Mouse (Mus musculus) kidney, adult 2 months (tissue): Measurements from ENCODE around the gene Cep68. TPM values are rescaled to one million over a fixed set of nuclear protein-coding genes. Genes with fewer than 3 reads are reported as not detected.

Experiments
- DNase-seq: peaks from one replicate; pipeline ENCODE4 v3.0.0; 2021
- H3K27ac ChIP-seq: fragments of 200-500 bp; 2 replicates; pipeline ENCODE4 v1.5.1; 2012; ENCODE audit warnings: low read depth, low read length, control low read depth, inconsistent platforms; ENCODE audit not compliant: insufficient read depth
- H3K27me3 ChIP-seq: fragments of 200-500 bp; replicated peaks from 2 replicates; pipeline ENCODE4 v1.6.1; 2012; ENCODE audit warnings: mild to moderate bottlenecking, moderate library complexity, low read length, inconsistent platforms; ENCODE audit not compliant: control insufficient read depth, insufficient read depth
- H3K36me3 ChIP-seq: fragments of 200-500 bp; 2 replicates; pipeline ENCODE4 v1.6.1; 2012; ENCODE audit warnings: mild to moderate bottlenecking, moderate library complexity, low read length, inconsistent platforms; ENCODE audit not compliant: control insufficient read depth, insufficient read depth
- H3K4me1 ChIP-seq: fragments of 200-500 bp; 2 replicates; pipeline ENCODE4 v1.6.1; 2011; ENCODE audit warnings: low read length; ENCODE audit not compliant: control insufficient read depth, insufficient read depth
- H3K4me3 ChIP-seq: fragments of 200-500 bp; 2 replicates; pipeline ENCODE4 v1.5.1; 2011; ENCODE audit warnings: mild to moderate bottlenecking, low read depth, low read length, control low read depth; ENCODE audit not compliant: insufficient read depth
- CTCF ChIP-seq: fragments of 200-500 bp; conservative IDR thresholded peaks from 2 replicates; pipeline ENCODE4 v1.5.1; 2011; ENCODE audit warnings: low read depth, mild to moderate bottlenecking, control low read depth, low read length, moderate library complexity, mixed read lengths; ENCODE audit not compliant: insufficient read depth, insufficient read length
- POLR2A ChIP-seq: fragments of 200-500 bp; IDR thresholded peaks from one replicate; pipeline ENCODE4 v1.6.1; 2011; ENCODE audit warnings: low read depth, low read length, control low read depth
- WGBS: fragments of 180-500 bp; shearing (Covaris S2); methylation state at CpG from one replicate; pipeline ENCODE4 v1.1.7; 2018; 5-methylcytosine and 5-hydroxymethylcytosine counted together
- polyA plus RNA-seq: library from polyadenylated mRNA; depleted of rRNA; stranded (reverse); fragments of >200 nt; gene quantifications from 2 replicates; pipeline ENCODE4 v1.2.3, GENCODE M21; 2012

Gene Cep68
- polyA plus RNA-seq, 1 experiment, result 15.4 TPM

GRCm38 (mm10) chr11:20247146-20247855 lies 1.9 kb downstream of the Cep68 start:
- TF ChIP-seq POLR2A (no peak), CTCF (no peak)
- Histone ChIP-seq H3K4me3 (no peak overlapping the region), H3K4me1 (peaks cover 8% of the 10 kb centered on the region), H3K27ac (no peak overlapping the region), H3K36me3 (no peaks in the 10 kb centered on the region), H3K27me3 (no peaks in the 10 kb centered on the region)
- 87% methylated on average over 8 of the region's 8 CpGs for WGBS
- DNase-seq, result no peak

GRCm38 (mm10) chr11:20246616-20247015 lies 2.6 kb downstream of the Cep68 start:
- Histone ChIP-seq H3K36me3 (no peaks in the 10 kb centered on the region), H3K4me3 (no peak overlapping the region), H3K27me3 (no peaks in the 10 kb centered on the region), H3K27ac (no peak overlapping the region), H3K4me1 (peaks cover 8% of the 10 kb centered on the region)
- no peak for TF ChIP-seq POLR2A
- no peak for TF ChIP-seq CTCF
- no peak for DNase-seq
- WGBS, result 39% methylated on average over 1 of the region's 1 CpGs

GRCm38 (mm10) chr11:20245316-20245715 lies 3.9 kb downstream of the Cep68 start:
- no peak for TF ChIP-seq CTCF
- TF ChIP-seq POLR2A, result no peak
- no peaks in the 10 kb centered on the region for H3K36me3 ChIP-seq
- WGBS, result 79% methylated on average over 6 of the region's 6 CpGs
- DNase-seq, result no peak
- H3K4me3 ChIP-seq, result no peak overlapping the region
- H3K27ac ChIP-seq, result no peak overlapping the region
- peaks cover 8% of the 10 kb centered on the region for H3K4me1 ChIP-seq
- H3K27me3 ChIP-seq, result no peaks in the 10 kb centered on the region

GRCm38 (mm10) chr11:20244336-20245290 lies 4.6 kb downstream of the Cep68 start:
- TF ChIP-seq POLR2A (no peak), CTCF (peak; percentile 27; the same call in 1 of the 2 replicates)
- Histone ChIP-seq H3K4me1 (peaks cover 8% of the 10 kb centered on the region), H3K4me3 (no peak overlapping the region), H3K27ac (no peak overlapping the region), H3K36me3 (no peaks in the 10 kb centered on the region), H3K27me3 (no peaks in the 10 kb centered on the region)
- 84% methylated on average over 16 of the region's 16 CpGs for WGBS
- no peak for DNase-seq

GRCm38 (mm10) chr11:20243214-20243913 lies 5.9 kb downstream of the Cep68 start:
- peak; percentile 66 for DNase-seq
- no peaks in the 10 kb centered on the region for H3K36me3 ChIP-seq
- WGBS, result 34% methylated on average over 9 of the region's 9 CpGs

GRCm38 (mm10) chr11:20242366-20243056 lies 6.7 kb downstream of the Cep68 start:
- no peak overlapping the region for H3K4me3 ChIP-seq
- no peak for DNase-seq
- 74% methylated on average over 6 of the region's 6 CpGs for WGBS
- H3K27me3 ChIP-seq, result no peaks in the 10 kb centered on the region
- H3K36me3 ChIP-seq, result no peaks in the 10 kb centered on the region
- H3K4me1 ChIP-seq, result peaks cover 4% of the 10 kb centered on the region; the same call in 1 of the 2 replicates
- no peak overlapping the region for H3K27ac ChIP-seq
- TF ChIP-seq POLR2A (no peak), CTCF (no peak)

More at GRCm38 (mm10) chr11:20243214-20243913, 5.9 kb downstream of the Cep68 start:
- Histone ChIP-seq H3K27me3 (no peaks in the 10 kb centered on the region), H3K4me1 (peaks cover 5% of the 10 kb centered on the region), H3K27ac (no peak overlapping the region), H3K4me3 (no peak overlapping the region)
- TF ChIP-seq POLR2A, result no peak
- no peak for TF ChIP-seq CTCF

GRCm38 (mm10) chr11:20241311-20241710 lies 7.9 kb downstream of the Cep68 start:
- H3K27me3 ChIP-seq, result no peaks in the 10 kb centered on the region
- TF ChIP-seq POLR2A (no peak), CTCF (no peak)
- no peak for DNase-seq
- 94% methylated on average over 7 of the region's 7 CpGs for WGBS
- H3K4me1 ChIP-seq, result peaks cover 4% of the 10 kb centered on the region; the same call in 1 of the 2 replicates
- H3K27ac ChIP-seq, result no peak overlapping the region
- peaks cover 2% of the 10 kb centered on the region; the same call in 1 of the 2 replicates for H3K36me3 ChIP-seq
- no peak overlapping the region for H3K4me3 ChIP-seq
